Mouse (Mus musculus): ENCODE data around the gene Satb2.

DNA sequence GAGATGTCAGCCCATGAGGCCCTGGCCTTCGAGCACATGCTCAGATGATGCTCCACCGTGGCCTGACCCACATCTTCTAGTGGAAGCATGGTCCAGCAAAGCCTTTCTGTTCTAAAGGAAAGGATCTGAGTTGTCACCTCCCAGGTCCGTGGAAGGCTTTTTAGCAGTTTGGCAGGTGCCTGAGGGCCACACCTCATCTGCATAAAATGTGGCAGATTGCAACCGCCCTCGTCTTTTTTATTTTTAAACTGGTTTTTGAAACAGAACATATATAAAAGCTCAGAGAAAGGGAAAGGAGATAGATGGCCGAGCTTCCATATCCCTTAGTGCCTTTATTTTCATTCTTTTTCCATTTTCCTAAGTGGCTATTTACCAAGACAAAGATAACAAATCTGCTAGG is 64.2 kb downstream of the Satb2 start:
- TF ChIP-seq CTCF (IDR thresholded peaks at IDR 0.05; ENCODE audit: low read depth) (no peak), EP300 (IDR thresholded peaks at IDR 0.05; ENCODE audit: low read depth) (no peak)

Measured in heart, postnatal 0 days (tissue).